Mouse (Mus musculus) v-Abl transformed pro-B cells (cell line): ENCODE data around the gene Proca1.
"Not testable (repeated sequence)": the region's sequence is repeated elsewhere in the genome, so short reads cannot be mapped to it uniquely, and the experiment has no call there.

Source experiments
- in situ Hi-C, 2 experiments: fragments of 400-800 bp; cut with MboI; formaldehyde crosslinking; loops; one replicate each; pipeline ENCODE4 v1.15.1; 2025; ENCODE audit not compliant: unreplicated experiment in 2 of 2

Proca1 gene

DNA sequence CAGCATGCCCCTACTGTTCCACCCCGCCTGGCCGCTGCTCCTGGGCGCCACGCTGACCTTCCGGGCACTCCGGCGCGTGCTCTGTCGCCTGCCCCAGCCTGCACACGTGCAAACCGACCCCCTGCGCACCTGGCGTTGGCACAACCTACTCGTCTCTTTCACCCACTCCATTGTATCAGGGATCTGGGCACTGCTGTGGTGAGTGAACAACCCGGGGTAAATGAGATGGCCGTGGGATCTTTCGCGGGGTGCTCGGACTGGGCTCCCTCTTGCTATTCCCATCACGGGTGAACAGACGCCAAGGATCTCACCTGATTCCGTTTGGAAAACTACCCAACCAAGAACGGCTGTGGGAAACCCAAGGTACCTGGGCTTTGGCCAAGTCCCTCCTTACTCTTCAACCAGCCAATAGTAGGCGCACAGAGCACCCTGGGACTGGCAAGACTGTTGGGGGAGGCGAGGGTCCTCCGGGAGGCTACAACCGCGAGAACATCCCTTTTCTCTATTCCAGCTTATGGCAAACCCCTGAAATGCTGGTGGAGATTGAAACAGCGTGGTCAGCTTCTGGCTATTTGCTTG, 14.2 kb upstream of the Proca1 start:
- in situ Hi-C loops: loop anchor here (5.0 to 10.0 kb wide), 6 partner anchors 122 to 354 kb away; partner anchors contain the start of gene Phf12 (in 1 of the 2)

DNA sequence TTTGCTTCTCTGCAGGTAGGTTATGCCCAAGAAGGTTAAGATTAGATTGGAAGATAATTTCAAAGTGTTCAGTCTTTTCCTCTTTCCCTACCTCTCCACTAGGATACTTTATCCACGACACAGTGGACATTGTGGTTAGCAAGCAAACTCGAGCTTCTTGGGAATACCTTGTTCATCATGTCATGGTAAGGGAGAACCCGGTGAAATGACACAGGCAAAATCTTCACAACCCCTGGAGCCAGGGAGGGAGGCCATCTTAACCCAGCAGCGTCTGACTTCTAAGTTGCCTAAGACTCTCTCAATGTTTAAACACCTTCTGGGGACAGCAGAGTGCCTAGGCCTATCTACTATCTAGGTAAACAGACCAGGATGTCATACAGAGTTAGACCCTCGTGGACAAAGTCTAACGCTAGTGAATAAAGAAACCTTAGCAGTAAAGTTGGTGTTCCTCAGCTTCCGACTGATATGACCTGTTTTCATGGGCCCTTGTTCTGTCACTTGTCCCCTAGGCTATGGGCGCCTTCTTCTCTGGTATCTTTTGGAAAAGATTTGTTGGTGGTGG, 13.7 kb upstream of the Proca1 start:
- in situ Hi-C loops: loop anchor here (5.0 to 10.0 kb wide), 6 partner anchors 122 to 355 kb away; partner anchors contain the start of gene Phf12 (in 1 of the 2)

DNA sequence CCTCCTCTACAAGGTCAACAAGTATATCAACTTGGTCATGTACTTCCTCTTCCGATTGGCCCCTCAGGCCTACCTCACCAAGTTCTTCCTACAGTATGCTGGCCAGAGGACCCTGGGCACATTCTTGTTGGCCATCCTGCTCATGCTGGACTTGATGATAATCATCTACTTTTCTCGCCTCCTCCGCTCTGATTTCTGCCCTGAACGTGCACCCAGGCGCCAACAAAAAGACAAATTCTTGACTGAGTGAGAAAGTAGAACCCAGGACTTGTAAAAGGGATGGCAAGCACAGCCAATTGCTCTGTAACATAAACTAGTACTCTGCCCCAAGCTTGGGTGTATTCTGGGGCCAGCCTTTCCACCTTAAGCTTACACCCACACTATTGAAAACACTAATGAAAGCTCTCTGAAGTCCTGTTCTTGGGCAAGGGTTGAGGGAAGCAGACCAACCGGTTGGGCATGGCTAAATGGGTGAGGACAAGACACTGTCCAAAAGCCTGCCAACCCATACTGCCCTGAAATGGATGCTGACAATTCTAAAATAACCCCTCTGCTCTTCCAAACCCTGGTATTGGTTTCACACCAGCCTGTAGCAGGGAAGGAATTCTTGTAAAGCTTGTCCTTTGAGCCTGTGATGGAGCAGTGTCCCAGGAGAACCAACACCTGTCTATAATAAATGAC, 13.0 kb upstream of the Proca1 start:
- in situ Hi-C loops: no loop called here

DNA sequence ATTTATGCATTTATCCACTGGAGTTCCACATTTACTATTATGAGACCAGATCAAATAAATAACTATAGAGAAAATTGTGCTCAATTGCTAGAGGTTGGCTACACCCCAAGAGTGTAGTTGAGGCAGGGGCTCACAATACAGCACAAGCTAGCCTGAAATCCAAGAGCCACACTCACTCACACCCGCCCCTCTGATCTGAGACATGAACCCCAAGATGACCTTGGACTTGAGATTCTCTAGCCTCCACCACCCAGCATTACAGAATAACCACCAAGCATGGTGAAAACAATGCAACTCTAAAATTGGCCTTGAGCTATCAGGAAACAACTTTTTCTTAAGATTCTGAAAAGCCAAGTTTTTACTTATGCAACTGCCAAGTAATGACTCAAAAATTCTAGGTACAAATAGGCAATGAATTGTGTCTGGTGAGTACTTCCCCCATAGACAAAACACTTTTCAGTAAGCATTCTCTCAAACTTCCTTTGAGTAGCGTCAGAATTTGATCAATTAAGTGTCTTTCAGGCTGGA, 11.3 kb upstream of the Proca1 start:
- in situ Hi-C loops: no loop called here

DNA sequence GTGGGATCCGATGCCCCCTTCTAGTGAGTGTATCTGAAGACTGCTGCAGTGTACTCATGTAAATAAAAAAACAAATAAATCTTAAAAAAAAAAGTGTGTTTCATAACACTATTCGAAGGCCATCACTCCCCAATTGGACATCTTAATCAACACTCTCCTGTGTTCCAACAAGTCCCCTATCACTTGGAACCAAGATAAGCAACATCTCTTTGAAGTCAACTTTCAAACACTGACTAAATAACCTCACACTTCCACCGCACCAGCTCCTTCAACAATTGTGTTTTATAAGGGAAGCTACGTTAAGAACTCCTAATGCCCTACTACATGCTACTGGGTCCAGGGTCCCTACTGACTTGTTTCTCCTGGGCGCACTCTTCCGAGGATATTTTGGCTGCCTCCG, 10.7 kb upstream of the Proca1 start:
- in situ Hi-C loops: no loop called here

DNA sequence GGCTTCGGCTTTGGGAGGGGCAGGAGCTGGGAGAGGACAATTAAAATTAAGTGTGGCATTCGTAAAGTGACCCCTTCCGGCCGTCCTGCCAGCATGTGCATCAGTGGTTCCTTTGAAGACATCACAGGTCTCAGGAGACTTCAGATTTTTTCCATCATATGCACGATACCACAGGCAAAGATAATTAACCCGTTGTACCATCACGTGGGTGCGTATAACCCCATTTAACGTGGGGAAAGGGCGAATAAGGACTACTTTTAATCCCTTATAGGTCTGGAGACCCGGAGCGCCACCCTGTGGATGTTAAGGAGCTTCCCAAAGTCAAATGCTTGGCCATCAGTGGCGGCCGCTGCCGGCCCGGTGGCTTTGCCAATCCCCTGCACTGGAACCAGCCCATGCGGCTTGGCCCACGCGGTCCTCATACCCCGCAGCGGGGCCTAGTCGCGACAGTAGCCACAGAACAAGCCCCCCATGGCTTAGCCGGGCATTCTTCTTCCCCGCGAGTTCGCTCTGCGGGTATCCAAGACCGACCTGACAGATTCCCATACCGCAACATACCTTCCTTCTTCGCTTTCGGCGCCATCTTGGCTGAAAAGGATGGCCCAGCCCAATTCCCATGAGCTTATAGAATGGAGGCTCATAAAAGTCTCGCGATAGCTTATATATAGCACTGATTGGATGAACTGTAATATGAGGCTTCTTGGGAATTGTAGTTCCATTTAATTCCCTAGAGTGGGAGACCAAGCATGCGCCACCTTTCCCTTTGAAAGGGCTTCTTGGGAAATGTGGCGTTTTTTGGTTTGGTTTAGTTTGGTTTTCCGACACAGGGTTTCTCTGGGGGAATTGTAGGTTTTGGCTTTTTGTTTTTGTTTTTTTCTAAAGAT, 10.0 kb upstream of the Proca1 start, which contains the start of gene Rpl23a:
TSS of gene Rpl23a (minus strand) at position 624 of the 884 bp plus-strand sequence.
- in situ Hi-C loops: no loop called here

DNA sequence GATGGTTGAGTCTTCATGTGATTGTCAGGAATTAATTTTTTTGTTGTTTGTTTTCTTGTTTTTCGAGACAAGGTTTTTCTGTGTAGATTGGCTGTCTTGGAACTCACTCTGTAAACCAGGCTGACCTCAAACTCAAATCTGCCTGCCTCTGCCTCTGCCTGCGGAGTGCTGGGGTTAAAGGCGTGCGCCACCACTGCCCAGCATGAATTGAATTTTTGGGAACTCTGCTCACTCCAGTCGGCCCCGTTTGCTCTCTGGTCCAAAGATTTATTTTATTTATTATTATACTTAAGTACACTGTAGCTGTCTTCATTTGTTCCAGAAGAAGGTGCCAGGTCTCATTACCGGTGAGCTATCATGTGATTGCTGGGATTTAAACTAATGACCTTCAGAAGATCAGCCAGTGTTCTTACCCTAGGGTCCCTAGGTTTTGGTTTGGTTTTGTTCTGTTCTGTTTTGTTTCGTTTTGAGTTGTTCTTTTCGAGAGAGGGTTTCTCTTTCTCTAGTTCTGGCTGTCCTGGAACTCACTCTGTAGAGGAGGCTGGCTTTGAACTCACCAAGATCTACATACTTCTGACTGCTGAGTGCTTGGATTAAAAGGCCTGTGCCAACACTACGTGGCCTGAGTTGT, 9.2 kb upstream of the Proca1 start:
- in situ Hi-C loops: no loop called here

DNA sequence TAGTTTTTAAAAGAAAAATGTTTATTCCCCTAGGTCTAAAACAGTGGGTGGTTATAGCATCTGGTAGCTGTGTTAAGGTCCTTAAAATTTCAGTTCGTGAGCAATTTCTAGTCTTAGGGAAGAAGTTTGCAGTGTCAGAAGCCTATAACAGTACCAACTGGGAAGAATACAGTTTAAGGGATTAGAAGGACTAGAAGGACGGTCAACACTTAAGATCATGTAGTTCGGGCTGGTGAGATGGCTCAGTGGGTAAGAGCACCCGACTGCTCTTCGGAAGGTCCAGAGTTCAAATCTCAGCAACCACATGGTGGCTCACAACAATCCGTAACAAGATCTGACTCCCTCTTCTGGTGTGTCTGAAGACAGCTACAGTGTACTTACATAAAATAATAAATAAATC, 8.5 kb upstream of the Proca1 start:
- in situ Hi-C loops: not testable (repeated sequence)

DNA sequence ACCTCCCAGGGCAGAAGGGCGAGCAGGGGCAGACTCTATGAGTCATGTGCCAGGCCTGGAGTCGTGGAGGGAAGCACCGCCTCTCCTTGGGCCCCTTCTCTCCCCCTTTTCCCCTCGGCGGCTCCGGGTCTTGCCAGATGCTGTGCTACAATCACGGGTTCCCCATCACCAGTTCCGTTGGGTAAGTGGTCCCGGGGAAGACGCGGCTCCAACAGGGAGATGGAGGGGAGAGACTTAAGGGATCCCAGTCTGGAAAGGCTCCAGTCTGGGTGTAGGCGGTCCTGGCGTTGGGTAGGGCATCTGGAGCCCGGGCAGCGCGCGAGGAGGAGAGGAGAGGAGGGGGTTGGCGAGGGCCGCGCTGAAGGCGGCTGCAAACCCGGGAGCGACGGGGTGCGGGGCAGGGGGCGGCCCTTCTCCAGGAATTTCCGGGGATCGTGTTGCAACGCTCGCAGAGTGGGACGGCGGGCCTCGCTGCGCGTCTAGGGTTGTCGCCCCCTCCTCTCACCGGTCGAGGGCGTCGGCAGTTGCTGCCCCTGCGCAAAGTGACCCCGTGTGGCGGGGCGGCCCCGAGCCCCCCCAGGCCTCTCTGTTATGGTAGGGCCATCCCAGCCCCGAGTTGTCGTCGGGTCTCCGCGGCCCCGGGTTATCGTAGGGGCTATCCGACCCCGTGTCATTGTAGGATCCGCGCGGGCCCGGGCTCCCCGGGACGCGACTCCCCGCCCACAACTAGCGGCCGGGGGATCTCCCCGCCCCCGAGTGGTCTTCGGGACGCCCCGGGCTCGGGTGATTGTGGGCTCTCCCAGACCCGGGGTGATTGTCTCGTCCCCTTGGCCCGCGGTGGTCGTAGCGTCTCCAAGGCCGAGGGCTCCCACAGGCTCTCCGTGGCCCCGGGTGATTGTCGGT, 4.6 kb upstream of the Proca1 start, which contains the start of gene Rab34:
TSS of gene Rab34 (plus strand) at position 100 of the 903 bp plus-strand sequence.
- in situ Hi-C loops: no loop called here

DNA sequence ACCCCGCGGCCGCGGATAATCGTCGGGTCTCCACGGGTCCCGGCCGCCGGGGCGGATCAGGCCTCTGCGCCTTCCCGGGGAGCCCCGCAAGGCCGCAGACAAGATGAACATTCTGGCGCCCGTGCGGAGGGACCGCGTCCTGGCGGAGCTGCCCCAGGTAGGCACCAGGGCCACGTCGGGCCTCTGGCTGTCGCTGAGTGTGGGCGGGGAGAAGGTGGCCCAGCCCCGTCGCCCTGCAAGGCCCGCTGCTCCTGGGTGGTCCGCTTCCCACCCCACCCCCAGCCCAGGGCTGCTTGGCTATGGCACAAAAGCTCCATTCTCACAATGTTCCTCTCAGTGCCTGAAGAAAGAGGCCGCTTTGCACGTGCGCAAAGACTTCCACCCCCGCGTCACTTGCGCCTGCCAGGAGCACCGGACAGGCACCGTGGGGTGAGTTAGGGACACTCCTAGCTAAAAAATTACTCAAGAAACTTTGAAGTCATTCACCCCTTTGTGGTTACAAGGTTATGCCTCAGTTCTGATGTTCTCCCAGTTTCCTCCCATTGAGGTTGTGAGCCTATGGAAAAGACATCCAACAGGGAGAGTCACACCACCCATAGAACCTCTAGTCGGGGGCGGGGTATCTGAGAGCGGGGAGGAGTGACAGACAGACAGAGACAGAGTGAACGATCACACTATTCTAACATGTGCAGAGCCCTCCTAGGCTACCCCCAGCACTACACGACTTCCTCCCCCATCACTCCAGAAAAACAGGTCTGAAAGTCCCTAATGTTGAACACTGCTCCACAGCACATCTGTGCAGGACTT, 3.8 kb upstream of the Proca1 start:
- in situ Hi-C loops: no loop called here

DNA sequence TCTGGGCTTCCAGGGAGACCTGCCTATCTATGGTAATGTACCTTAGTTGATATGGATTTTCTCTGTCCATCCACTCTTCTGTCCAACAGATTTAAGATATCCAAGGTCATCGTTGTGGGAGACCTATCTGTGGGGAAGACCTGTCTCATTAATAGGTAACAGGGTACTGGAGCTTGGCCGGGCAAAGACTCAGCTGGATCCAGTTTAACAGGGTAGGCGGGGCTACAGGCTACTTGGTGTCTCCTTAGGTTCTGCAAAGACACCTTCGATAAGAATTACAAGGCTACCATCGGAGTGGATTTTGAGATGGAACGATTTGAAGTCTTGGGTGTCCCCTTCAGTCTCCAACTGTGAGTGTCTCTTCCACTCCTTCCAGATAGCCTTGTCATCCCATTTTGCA, 3.2 kb upstream of the Proca1 start:
- in situ Hi-C loops: no loop called here

DNA sequence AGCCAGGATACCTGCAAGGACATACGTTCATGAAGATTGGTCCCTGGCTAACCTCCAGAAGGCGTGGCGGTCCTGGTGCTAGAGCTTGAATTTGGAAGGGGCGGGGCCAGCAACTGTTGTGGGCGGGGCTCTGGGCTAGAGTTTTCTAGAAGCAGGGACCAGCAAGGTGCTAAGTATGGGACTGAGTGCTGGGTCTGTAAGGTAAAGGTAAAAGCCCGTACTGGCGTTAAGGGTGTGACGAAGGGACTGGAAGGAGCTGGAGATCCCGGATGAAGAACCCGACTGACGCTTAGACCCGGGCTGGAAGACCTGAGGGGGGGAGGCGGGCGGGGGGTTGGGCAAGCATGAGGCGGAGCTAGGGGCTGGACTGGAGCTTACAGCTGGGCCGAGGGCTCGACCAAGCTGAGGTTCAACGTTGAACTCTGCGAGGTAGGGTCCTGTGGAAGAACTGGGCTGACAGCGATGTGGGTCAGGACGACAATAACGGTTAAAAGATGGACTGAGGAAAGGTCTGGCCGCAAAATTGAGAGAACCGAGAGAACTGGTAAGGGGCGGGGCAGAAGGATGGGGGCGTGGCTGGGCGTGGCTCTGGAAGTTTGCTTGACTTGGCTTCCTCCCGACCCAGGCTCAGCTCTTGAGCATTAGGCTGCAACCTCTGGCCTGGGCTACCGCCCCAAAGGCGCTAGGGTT, 1.4 kb downstream of the Proca1 start:
- in situ Hi-C loops: no loop called here

DNA sequence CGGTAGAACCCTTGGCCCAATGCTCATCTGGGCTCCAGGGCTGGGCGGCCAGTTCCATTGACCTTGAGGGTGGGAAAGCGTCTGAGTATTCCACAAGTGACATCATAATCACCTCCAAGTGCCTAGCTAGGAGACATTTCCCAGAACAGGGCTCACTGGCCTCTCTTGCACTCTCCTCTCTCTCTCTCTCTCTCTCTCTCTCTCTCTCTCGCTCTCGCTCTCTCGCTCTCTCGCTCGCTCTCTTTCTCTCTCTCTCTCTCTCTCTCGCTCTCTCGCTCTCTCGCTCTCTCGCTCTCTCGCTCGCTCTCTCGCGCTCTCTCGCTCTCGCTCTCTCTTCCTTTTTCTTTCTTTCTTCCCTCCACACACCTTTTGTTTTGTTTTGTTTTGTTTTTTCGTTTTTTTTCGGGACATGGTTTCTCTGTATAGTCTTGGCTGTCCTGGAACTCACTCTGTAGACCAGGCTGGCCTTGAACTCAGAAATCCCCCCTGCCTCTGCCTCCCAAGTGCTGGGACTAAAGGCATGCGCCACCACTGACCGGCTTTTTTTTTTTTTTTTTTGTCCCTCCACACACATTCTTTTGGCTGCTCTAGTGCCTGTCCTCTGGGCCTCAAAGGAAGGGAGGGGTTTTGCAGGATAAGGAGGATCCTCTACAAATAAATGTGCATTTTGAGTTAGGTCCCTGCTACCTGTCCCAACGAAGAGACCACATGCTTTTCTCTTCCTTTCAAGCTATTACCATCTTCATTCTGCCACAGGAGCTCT, 2.1 kb downstream of the Proca1 start:
- in situ Hi-C loops: no loop called here

DNA sequence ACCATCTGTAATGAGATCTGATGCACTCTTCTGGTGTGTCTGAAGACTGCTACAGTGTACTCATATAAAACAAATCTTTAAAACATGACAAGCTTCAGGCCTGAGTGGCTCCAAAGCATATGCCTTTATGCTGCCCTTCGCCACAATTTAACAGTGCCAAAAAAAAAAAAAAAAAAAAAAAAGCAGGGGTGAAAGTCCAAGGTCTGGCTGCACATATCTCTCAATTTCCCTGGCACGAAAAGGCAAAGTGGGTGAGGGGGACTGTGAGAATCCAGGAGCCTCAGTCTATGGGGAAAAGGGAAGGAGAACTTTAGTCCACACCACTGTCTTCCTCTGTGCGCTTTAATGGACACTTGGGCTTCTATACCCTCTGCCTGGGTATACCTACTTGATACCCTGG, 9.2 kb downstream of the Proca1 start:
- in situ Hi-C loops: no loop called here

DNA sequence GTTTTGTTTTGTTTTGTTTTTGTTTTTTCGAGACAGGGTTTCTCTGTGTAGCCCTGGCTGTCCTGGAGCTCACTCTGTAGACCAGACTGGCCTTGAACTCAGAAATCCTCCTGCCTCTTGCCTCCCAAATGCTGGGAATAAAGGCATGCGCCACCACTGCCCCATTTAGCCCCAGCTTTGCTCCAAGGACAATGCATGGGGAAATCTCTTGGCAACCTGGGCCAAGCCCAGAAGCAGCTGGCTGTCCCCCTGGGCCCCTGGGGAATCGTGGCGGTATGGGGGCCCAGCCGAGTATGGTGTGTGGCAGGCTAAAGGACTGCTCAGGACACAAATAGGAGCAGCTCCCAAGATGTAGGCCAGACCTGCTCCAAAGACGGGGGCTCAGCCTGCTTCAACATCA, 11.1 kb downstream of the Proca1 start:
- in situ Hi-C loops: no loop called here

DNA sequence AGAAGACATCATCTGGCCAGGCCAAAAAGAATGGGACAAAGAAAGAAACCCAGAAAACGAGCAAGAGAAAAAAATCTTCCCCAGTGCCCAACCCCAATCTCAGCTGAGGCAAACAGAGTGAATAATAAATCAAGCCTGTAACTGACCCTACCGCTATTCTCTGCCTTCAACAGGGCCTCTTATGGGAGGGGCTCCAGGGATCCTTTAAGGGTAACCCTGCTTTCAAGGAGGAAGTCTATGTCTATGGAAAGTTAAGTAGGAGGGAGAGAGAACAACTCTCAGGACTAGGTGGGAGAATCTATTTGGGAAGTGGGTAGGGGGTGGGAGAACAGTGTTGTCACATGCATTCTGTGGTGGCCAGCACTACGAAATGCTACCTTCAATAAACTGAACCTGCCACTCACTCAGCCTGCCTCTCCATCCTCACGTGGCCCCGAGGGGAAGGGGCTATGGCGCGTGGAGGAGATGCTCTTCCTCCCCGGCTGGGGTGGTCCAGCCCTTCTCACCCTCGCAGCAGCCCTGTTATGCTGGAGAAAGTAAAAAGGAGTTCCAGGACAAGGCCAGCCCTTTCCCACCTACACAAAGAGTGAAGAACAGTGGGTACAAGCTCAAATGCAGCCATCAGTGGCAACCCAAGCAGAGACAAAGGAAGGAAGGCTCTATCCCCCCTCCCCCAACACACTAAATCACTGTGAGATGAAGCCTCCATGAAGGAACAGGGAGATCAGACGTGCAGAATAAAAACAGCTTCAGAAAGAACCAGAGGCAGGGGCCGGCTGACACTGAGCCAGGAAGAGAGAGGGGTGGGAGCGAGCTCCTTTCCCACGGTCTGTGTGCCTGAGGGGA, 12.4 kb downstream of the Proca1 start:
- in situ Hi-C loops: no loop called here
